Mouse (Mus musculus): ENCODE results near the gene Zcrb1. TPM values are rescaled to one million over a fixed set of nuclear protein-coding genes. Genes with fewer than 3 reads are reported as not detected.

Gene Zcrb1
- polyA plus RNA-seq (2015; fragmentation: Nextera tagmentation; extraction: Ambion mirVana) = 126 and 132 TPM in 2 replicates

DNA sequence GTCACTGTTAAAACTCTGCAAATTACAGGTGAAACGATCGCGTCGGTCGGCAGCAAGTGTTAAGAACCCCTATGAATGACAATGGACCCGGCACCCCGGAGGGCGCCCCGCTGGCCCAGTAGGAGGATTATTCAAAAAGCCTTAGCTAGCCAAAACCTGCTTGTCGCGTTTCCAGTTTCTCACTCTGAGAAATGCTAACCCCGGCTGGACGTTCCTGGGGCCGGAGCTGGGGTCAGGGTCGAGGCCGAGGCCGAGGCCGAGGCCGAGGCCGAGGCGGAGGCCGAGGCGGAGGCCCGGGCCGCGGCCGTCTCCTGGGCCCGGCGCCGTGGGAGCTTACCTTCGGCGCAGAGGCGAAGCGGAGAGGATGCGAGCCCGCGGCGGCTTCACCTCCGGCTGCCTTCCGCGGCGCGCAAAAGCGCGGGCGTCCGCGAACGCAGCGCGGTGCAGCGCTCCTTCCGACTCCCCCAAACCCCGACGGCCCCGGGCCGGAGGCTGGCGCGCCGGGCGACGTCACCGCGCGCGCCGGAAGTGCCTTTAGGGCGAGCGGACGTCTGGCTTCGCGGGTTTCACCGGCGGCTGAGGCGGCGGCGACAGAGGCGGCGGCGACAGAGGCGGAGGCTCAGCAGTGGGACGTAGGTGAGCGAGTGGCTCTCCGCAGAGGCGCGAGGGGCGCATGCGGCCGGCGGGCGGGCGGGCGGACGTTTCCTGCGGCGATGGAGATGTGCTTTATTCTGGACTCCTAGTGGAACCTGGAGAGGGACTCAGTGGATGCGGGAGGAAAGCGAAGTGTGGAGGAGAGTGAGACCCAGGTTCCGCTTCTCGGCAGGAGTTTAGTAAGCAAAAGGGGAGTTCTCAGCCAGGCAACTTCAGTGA, at the start of gene Zcrb1, which contains the start of gene Pphln1:
TSS of gene Zcrb1 (minus strand) at position 509 of the 873 bp plus-strand sequence.
TSS of gene Pphln1 (plus strand) at position 525 of the 873 bp plus-strand sequence.
- H3K27ac ChIP-seq = peak within 1 kb of the TSS; percentile 92
- H3K4me2 ChIP-seq = peak within 1 kb of the TSS; percentile 78
- H3K4me3 ChIP-seq (replicated peaks) = peak within 1 kb of the TSS; percentile 90
- no peaks in the 10 kb centered on the region for H3K9me3 ChIP-seq (replicated peaks)
- peak within 1 kb of the TSS; percentile 93 for H3K9ac ChIP-seq
- peaks cover 26% of the 10 kb centered on the region for H3K36me3 ChIP-seq
- peaks cover 31% of the 10 kb centered on the region for H3K4me1 ChIP-seq
- under 1% methylated on average over 100 of the region's 100 CpGs for WGBS
- H3K27me3 ChIP-seq = no peaks in the 10 kb centered on the region
- ATAC-seq (replicated peaks; ENCODE audit: low FRiP score) = peak; percentile 95

DNA sequence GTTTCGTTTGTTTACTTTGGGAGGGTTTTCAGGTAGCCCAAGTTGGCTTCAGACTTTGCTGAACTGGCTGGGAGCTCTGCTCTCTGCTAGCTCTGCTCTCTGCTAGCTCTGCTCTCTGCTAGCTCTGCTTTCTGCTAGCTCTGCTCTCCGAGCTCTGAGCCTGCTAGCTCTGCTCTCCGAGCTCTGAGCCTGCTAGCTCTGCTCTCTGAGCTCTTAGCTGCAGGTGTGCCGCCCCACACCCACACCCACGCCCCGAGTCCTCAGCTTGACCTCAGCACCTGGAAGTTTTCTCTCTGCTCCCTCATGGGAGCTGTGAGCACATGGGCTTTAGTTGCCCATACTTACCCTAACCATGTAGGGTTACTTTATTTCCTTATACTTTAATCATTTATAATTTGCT, 45.5 kb upstream of the Zcrb1 start:
- no peaks in the 10 kb centered on the region for H3K27me3 ChIP-seq
- H3K4me3 ChIP-seq (replicated peaks) = no peak overlapping the region
- peaks cover 2% of the 10 kb centered on the region; the same call in 1 of the 2 replicates for H3K4me1 ChIP-seq
- H3K4me2 ChIP-seq = no peak overlapping the region
- 91% methylated on average over 6 of the region's 6 CpGs for WGBS
- H3K36me3 ChIP-seq = peaks cover 59% of the 10 kb centered on the region
- no peak for ATAC-seq (replicated peaks; ENCODE audit: low FRiP score)
- H3K9me3 ChIP-seq (replicated peaks) = no peaks in the 10 kb centered on the region
- no peak overlapping the region for H3K9ac ChIP-seq
- H3K27ac ChIP-seq = no peak overlapping the region

DNA sequence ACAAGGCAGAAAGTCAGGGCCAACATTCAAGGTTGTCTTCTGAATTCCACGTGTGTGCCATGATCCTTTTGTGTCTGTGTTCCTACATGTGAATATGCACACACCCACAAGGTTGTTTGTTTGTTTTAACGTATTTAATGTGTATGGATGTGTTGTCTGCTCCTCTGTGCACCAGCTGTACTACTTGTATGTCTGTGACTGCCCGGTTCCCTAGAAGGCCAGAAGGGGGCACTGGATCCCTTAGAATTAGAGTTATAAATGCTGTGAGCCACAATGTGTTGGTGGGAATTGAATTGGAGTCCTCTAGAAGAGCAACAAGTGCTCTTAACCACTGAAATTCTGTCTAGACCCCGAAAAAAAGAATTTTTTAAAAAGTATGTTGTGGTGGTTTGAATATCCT, 44.1 kb upstream of the Zcrb1 start:
- H3K27me3 ChIP-seq = no peaks in the 10 kb centered on the region

DNA sequence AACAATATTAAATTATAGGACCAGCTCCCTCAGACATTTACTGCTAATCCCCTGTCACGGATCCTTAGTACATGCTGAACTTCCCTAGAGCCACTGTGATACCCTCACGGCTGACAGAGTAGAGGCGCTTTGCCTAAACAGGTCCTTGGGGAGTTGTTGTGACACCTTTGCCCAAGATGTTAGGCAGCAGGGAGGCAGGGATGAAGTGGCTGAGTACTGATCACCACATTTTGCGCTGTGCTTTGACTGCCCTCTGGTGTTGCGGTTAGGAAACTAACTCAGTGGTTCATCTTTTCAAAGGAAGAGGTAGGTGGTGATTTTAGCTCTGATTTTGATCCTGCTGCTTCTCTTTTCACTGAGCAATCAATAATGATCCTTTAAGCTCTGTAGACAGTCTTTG, 40.5 kb upstream of the Zcrb1 start:
- Histone ChIP-seq H3K27ac (no peak overlapping the region), H3K4me2 (no peak overlapping the region), H3K27me3 (no peaks in the 10 kb centered on the region), H3K9me3 (replicated peaks) (no peaks in the 10 kb centered on the region), H3K9ac (no peak overlapping the region), H3K4me1 (peaks cover 14% of the 10 kb centered on the region), H3K36me3 (peaks cover 40% of the 10 kb centered on the region), H3K4me3 (replicated peaks) (no peak overlapping the region)
- 33% methylated on average over 5 of the region's 5 CpGs for WGBS
- ATAC-seq (replicated peaks; ENCODE audit: low FRiP score) = no peak

More for the DNA sequence above, 44.1 kb upstream of the Zcrb1 start:
- peaks cover 56% of the 10 kb centered on the region for H3K36me3 ChIP-seq
- WGBS = 94% methylated on average over 4 of the region's 4 CpGs
- no peak overlapping the region for H3K4me3 ChIP-seq (replicated peaks)
- H3K9ac ChIP-seq = no peak overlapping the region
- H3K4me1 ChIP-seq = no peaks in the 10 kb centered on the region; the same call in 1 of the 2 replicates
- ATAC-seq (replicated peaks; ENCODE audit: low FRiP score) = no peak
- no peak overlapping the region for H3K27ac ChIP-seq
- no peak overlapping the region for H3K4me2 ChIP-seq
- no peaks in the 10 kb centered on the region for H3K9me3 ChIP-seq (replicated peaks)

DNA sequence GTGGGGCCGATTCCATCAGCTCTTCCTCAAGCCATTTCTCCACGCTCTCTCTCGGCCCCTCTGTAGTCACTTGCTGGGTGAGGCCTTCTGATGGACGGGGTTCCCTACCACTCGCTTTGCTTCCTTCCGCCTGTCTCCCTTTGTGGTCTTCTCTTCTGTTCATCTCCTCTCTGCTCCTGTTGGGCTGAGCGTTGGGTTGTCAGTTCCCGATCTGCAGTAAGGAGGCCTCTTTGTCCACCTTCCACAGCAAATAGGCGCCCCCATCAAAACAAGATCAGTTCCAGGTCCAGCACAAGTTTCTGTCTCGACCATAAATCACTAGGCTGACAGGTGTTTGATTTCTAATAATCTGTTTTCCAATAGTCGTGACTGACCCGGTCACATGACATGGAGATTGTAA, 37.9 kb upstream of the Zcrb1 start:
- ATAC-seq (replicated peaks; ENCODE audit: low FRiP score) = no peak
- Histone ChIP-seq H3K9me3 (replicated peaks) (no peaks in the 10 kb centered on the region), H3K4me2 (no peak overlapping the region), H3K27me3 (no peaks in the 10 kb centered on the region), H3K4me3 (replicated peaks) (no peak overlapping the region), H3K9ac (no peak overlapping the region), H3K36me3 (peaks cover 30% of the 10 kb centered on the region), H3K27ac (no peak overlapping the region), H3K4me1 (peaks cover 21% of the 10 kb centered on the region)
- 84% methylated on average over 12 of the region's 12 CpGs for WGBS

DNA sequence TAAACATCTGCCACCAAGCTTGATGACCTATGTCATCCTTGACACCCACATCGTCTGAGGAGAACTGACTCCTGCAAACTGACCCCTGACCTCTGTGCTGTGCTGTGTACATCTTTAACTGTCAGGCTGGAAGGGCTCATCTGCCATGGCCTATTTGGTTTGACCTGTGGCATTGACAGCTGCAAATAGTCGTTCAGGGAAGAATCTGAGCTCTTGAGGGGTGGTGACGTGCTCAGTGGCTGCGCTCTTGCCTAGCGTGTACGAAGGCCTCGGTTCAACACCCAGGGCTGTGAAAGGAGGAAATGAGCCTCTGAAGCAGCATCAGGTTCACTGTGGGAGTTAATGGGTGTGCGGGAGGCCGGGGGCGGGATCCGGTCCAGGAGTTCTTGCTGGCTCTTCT, 35.7 kb upstream of the Zcrb1 start:
- H3K27me3 ChIP-seq = no peaks in the 10 kb centered on the region
- WGBS = 20% methylated on average over 11 of the region's 11 CpGs
- peaks cover 21% of the 10 kb centered on the region for H3K4me1 ChIP-seq
- peaks cover 22% of the 10 kb centered on the region for H3K36me3 ChIP-seq
- H3K9me3 ChIP-seq (replicated peaks) = no peaks in the 10 kb centered on the region
- H3K4me2 ChIP-seq = 0 out of 2 replicates have a peak overlapping the region, but pooled peaks have one; percentile 4
- peak overlapping the region; percentile 45; the same call in 1 of the 2 replicates for H3K27ac ChIP-seq
- H3K9ac ChIP-seq = no peak overlapping the region
- peak; percentile 96 for ATAC-seq (replicated peaks; ENCODE audit: low FRiP score)
- no peak overlapping the region for H3K4me3 ChIP-seq (replicated peaks)

DNA sequence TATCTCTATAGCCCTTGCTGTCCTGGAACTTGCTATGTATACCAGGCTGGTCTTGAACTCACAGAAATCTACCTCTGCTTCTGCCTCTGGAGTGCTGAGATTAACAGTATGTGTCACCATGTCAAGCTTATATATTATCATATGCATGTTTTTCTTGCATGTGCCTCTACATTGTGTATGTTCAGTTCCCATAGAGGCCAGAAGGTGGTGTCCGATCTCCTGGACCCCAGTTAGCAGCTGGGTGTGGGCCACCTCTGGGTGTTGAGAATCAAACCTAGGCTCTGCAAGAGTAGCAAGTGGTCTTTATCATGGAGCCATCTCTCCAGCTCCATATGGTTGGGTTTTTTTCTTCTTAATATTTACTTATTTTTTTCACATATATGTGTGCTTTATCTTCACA, 24.4 kb upstream of the Zcrb1 start:
- H3K27ac ChIP-seq = no peak overlapping the region
- no peaks in the 10 kb centered on the region for H3K9me3 ChIP-seq (replicated peaks)
- H3K36me3 ChIP-seq = peaks cover 46% of the 10 kb centered on the region
- H3K4me2 ChIP-seq = no peak overlapping the region
- WGBS = 90% methylated on average over 1 of the region's 1 CpGs
- H3K9ac ChIP-seq = no peak overlapping the region
- H3K27me3 ChIP-seq = no peaks in the 10 kb centered on the region
- no peaks in the 10 kb centered on the region for H3K4me1 ChIP-seq
- no peak for ATAC-seq (replicated peaks; ENCODE audit: low FRiP score)
- no peak overlapping the region for H3K4me3 ChIP-seq (replicated peaks)

DNA sequence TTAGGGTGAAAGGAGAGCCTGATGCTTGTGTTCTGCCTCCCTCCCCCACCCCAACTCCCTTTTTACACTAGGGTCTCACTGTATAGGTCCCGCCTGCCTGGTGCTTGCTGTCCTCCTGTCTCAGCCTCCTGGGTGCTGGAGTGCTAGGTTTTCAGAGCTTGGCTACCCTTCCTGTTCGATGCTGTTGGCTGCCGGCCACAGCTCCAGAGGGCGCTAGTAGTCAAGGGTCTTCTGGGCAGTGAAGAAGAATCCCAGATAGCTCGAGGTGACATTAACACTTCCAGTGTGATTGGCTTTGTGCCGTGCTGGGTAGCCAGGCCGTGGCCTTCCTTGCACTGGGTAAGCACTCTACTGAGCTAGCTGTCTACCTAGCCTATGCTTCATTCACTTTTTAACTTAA, 22.5 kb upstream of the Zcrb1 start:
- no peaks in the 10 kb centered on the region for H3K4me1 ChIP-seq
- no peak for ATAC-seq (replicated peaks; ENCODE audit: low FRiP score)
- no peaks in the 10 kb centered on the region for H3K27me3 ChIP-seq
- 82% methylated on average over 7 of the region's 7 CpGs for WGBS
- H3K27ac ChIP-seq = no peak overlapping the region
- no peak overlapping the region for H3K9ac ChIP-seq
- H3K9me3 ChIP-seq (replicated peaks) = no peaks in the 10 kb centered on the region
- no peak overlapping the region for H3K4me2 ChIP-seq
- no peak overlapping the region for H3K4me3 ChIP-seq (replicated peaks)
- peaks cover 52% of the 10 kb centered on the region for H3K36me3 ChIP-seq

DNA sequence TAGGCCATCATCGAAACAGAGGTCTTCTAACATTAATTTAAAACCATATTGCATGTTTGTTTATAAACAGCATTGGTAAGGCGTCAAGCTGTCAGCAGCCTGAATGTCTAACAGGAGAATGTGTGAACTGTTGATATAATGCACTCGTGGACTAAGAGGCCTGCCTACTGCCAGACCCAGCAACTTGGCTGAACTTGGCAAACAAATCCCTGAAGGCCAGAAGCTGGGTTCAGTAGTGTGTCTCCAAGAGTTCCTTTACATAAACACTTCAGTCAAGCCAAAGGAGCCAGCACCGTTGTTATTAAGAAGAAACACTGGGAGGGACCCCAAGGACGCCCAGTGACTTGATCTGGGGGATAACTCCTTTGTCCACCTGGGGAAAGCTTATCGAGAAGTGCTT, 18.2 kb upstream of the Zcrb1 start:
- Histone ChIP-seq H3K9me3 (replicated peaks) (no peaks in the 10 kb centered on the region), H3K27ac (no peak overlapping the region)
- WGBS = 89% methylated on average over 6 of the region's 6 CpGs

DNA sequence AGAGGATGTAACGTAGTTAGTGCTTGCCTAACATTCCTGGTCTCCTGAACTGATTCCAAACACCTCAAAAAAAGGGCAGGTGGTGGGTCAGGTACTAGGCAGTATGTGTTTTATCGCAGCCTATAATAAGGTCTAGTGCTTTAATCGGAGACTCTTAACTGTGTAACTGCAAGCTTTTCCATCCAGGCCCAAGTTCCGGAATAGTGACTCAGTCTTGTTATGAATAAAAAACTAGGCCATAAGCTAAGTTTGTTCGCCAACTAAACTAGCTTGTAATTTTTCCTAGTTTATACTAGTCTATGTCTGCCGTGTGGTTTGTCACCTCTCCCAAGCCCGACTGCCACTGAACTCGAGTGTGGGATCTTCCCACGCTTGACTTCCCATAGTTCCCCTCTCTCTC, 16.3 kb upstream of the Zcrb1 start:
- no peak overlapping the region for H3K4me2 ChIP-seq
- no peak for ATAC-seq (replicated peaks; ENCODE audit: low FRiP score)
- WGBS = 87% methylated on average over 9 of the region's 9 CpGs

More for the DNA sequence above, 18.2 kb upstream of the Zcrb1 start:
- Histone ChIP-seq H3K4me2 (no peak overlapping the region), H3K27me3 (no peaks in the 10 kb centered on the region), H3K4me3 (replicated peaks) (no peak overlapping the region), H3K9ac (no peak overlapping the region), H3K36me3 (peaks cover 41% of the 10 kb centered on the region), H3K4me1 (no peaks in the 10 kb centered on the region)
- ATAC-seq (replicated peaks; ENCODE audit: low FRiP score) = no peak

DNA sequence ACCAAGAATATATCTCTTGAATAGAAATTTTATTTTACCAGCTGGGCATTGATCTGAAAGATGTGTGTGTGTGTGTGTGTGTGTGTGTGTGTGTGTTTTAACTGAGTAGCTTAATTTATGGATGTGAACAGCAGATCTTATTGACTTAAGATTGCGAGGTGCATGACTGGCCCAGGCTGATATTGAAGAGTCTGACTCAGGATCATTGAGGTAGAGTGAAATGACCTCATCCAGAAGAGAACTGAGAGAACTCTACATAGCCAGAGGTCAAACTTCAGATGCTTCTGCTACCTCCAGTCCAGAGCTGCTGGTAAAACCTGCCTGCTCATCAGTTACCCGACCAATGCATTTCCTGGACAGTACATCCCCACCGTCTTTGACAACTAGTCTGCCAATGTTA, 14.3 kb upstream of the Zcrb1 start:
- Histone ChIP-seq H3K27me3 (no peaks in the 10 kb centered on the region), H3K4me1 (no peaks in the 10 kb centered on the region), H3K4me2 (no peak overlapping the region), H3K4me3 (replicated peaks) (no peak overlapping the region), H3K36me3 (peaks cover 51% of the 10 kb centered on the region), H3K9me3 (replicated peaks) (no peaks in the 10 kb centered on the region), H3K9ac (no peak overlapping the region), H3K27ac (no peak overlapping the region)
- no peak for ATAC-seq (replicated peaks; ENCODE audit: low FRiP score)
- 91% methylated on average over 3 of the region's 3 CpGs for WGBS

More for the DNA sequence above, 16.3 kb upstream of the Zcrb1 start:
- no peaks in the 10 kb centered on the region for H3K4me1 ChIP-seq
- H3K27ac ChIP-seq = no peak overlapping the region
- no peaks in the 10 kb centered on the region for H3K9me3 ChIP-seq (replicated peaks)
- no peaks in the 10 kb centered on the region for H3K27me3 ChIP-seq
- H3K9ac ChIP-seq = no peak overlapping the region
- peaks cover 44% of the 10 kb centered on the region for H3K36me3 ChIP-seq
- H3K4me3 ChIP-seq (replicated peaks) = no peak overlapping the region

DNA sequence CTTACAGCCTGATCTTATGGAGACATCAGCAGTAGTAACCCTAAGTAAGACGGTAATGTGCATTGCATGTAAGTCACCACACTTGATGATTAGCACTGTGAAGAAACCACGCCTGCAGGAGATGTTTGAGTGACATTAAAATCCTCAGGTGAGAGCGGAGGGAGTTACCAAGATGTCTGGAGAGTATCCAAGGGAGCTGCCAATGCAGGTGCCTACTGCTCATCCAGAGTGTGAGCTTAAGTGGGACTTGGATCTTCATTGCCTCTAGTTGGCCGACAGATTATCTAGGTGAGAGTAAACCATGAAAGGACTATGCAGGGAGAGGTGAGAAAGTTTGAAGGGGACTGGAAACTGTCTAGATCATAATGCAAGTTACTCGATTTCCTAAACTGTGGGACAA, 8.4 kb upstream of the Zcrb1 start:
- ATAC-seq (replicated peaks; ENCODE audit: low FRiP score) = no peak
- WGBS = 96% methylated on average over 5 of the region's 5 CpGs

More for the DNA sequence above, 8.4 kb upstream of the Zcrb1 start:
- Histone ChIP-seq H3K9me3 (replicated peaks) (no peaks in the 10 kb centered on the region), H3K27ac (no peak overlapping the region), H3K27me3 (no peaks in the 10 kb centered on the region), H3K9ac (no peak overlapping the region), H3K4me3 (replicated peaks) (no peak overlapping the region), H3K4me1 (no peaks in the 10 kb centered on the region), H3K4me2 (no peak overlapping the region), H3K36me3 (peaks cover 28% of the 10 kb centered on the region)

All from kidney, embryonic 15.5 days (tissue).